Mouse (Mus musculus): Measurements from ENCODE around the gene Chl1.

DNA sequence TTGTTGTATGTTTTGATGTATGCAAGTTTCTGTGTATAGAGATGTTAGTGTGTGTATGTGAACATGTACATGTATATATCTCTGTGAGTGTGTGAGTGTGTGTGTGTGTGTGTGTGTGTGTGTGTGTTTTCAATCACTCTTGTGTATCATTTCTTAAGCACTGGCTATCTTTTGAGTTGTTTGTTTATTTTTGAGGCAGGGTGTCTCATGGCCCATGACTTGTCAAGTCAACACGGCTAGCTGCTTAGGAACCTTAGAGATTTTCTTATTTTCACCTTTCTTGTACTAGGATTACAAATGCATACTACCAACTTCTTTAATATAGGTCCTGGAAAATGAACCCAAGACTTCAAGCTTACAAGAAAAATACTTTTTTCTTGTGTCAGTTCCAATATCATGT, 189.5 kb downstream of the Chl1 start:
- TF ChIP-seq CTCF (IDR thresholded peaks at IDR 0.05; ENCODE audit: low read depth, low read length) (no peak), POLR2A (IDR thresholded peaks at IDR 0.05; ENCODE audit: borderline replicate concordance, low read depth, low read length) (no peak)
